Mouse (Mus musculus): Measurements from ENCODE around the gene Asb1. TPM values are rescaled to one million over a fixed set of nuclear protein-coding genes. Genes with fewer than 3 reads are reported as not detected.

Asb1 gene
- total RNA-seq, 4 experiments from 2014 or later = 12.8 to 16.7 (median 15.5) TPM

- DNase-seq (ENCODE audit: low spot score in 2 of 2) = no peak
These were observed 65.3 kb downstream of the Asb1 start for GRCm38 (mm10) chr1:91605632-91606031.

GRCm38 (mm10) chr1:91606701-91607100 is 66.4 kb downstream of the Asb1 start:
- DNase-seq (ENCODE audit: low spot score in 2 of 2) = no peak

- DNase-seq (ENCODE audit: low spot score in 2 of 2) = no peak
These were observed 66.8 kb downstream of the Asb1 start for GRCm38 (mm10) chr1:91607141-91607540.

Other genes with a start within 250 kb of the Asb1 start
- 1 to 10 TPM; 8.3 to 9.8 (median 9.1) TPM for gene Scly, start 242.2 kb upstream of the Asb1 start, total RNA-seq (2022)
- gene Espnl, start 218.5 kb upstream of the Asb1 start, total RNA-seq (2022) = not detected
- gene Klhl30, start 189.5 kb upstream of the Asb1 start, total RNA-seq (2022) = 10 to 100 TPM; 56.3 to 72.6 (median 60.8) TPM
- gene Erfe, start 174.1 kb upstream of the Asb1 start, total RNA-seq (2022) = 1 to 10 TPM in 1 of 4 experiments, under 1 TPM in 2, not detected in 1; 0.32 to 2.1 (median 0.63) TPM
- gene Ilkap, start 141.7 kb upstream of the Asb1 start, total RNA-seq (2022) = 10 to 100 TPM; 31.2 to 40.1 (median 34.0) TPM
- 1 to 10 TPM; 6.9 to 9.2 (median 7.2) TPM for gene Hes6, start 126.5 kb upstream of the Asb1 start, total RNA-seq (2022)
- gene Per2, start 81.2 kb upstream of the Asb1 start, total RNA-seq (2022) = 10 to 100 TPM in 1 of 4 experiments, 1 to 10 TPM in 3; 7.0 to 15.0 (median 8.8) TPM
- 1 to 10 TPM; 2.9 to 3.7 (median 3.3) TPM for gene Traf3ip1, start 45.9 kb upstream of the Asb1 start, total RNA-seq (2022)